Mouse (Mus musculus): ENCODE measurements at regions not wholly inside any gene's neighbourhood (a gene's known extent, or its start where the extent isn't known, plus 50 kb on each side); places are given as distances from the start of the nearest gene placed in this dataset.
A peak's percentile ranks its signal among the peaks of the same experiment; 100 is the strongest.

- DNase-seq (ENCODE audit: low read depth, low spot score): no peak
Observed at GRCm38 (mm10) chr16:27138384-27138783, 146.9 kb upstream of the Gmnc start.

GRCm38 (mm10) chr16:27138987-27139386 lies 147.5 kb upstream of the Gmnc start:
- peak; percentile 52 for DNase-seq (ENCODE audit: low read depth, low spot score)

GRCm38 (mm10) chr16:27140037-27140436 lies 148.6 kb upstream of the Gmnc start:
- peak; percentile 58 for DNase-seq (ENCODE audit: low read depth, low spot score)

- DNase-seq (ENCODE audit: low read depth, low spot score): no peak
Observed at GRCm38 (mm10) chr16:27155805-27156204, 151.5 kb upstream of the Ostn start.

GRCm38 (mm10) chr16:27195650-27196049 lies 111.6 kb upstream of the Ostn start:
- DNase-seq (ENCODE audit: low read depth, low spot score): no peak
